Mouse (Mus musculus) colon, adult 2 months (tissue): ENCODE results near the gene Aspdh. TPM values are rescaled to one million over a fixed set of nuclear protein-coding genes. Genes with fewer than 3 reads are reported as not detected.

Experiments used
- polyA plus RNA-seq: library from polyadenylated mRNA; depleted of rRNA; stranded (reverse); fragments of >200 nt; gene quantifications from 2 replicates; pipeline ENCODE4 v1.2.3, GENCODE M21; 2012; rRNA removed

The Aspdh gene
- polyA plus RNA-seq = 0.23 and 0.88 TPM in 2 replicates

DNA sequence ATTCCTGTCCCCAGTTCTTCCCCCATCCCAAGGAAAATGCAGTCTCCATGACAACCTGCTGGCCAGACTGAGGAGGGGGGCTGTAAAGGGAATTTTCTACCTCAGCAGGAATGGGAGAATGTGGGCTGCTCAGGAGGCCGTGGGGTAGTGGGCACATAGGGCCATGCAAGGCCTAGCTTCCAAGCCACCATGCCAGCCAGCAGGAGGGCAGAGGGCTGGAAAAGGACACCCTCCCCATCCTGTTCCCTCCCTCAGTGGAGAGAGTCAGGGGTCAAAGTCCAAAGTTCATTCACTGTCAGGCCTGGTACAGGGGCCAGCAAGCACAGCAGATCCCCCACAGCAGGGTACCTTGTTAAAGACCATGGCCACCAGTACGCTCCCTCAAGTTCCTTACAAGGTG is at the start of gene Aspdh:
Gene Aspdh, plus strand, starts transcription at position 281 of the 400 bp plus-strand sequence.

DNA sequence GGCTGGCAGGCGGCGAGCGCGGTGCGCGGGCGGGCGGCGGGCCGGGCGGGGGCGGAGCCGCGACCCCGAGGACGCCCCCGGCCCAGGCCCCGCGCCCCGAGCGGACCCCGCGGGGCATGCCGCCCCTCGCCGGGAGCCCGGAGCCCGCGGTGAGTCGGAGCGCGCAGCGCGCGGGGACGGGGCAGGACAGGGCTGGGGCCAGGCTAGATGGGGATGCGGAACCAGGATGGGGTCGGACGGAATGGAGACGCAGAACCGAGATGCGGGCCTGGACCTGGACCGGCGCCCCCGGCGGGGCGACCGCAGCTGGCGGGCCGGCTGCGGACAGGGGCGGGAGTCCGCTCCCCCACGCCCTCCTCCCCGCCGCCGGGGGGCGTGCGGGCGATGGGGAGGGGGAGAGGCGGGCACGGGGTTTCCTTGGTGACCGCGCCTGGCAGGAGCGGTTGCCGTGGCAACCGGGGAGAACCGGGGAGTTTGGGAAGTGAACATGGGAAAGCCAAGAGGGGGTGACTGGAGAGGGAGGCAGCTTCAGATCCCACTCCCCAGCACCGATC is 36.1 kb upstream of the Aspdh start, which contains the start of gene Lrrc4b:
Gene Lrrc4b, plus strand, starts transcription at position 51 of the 554 bp plus-strand sequence.

DNA sequence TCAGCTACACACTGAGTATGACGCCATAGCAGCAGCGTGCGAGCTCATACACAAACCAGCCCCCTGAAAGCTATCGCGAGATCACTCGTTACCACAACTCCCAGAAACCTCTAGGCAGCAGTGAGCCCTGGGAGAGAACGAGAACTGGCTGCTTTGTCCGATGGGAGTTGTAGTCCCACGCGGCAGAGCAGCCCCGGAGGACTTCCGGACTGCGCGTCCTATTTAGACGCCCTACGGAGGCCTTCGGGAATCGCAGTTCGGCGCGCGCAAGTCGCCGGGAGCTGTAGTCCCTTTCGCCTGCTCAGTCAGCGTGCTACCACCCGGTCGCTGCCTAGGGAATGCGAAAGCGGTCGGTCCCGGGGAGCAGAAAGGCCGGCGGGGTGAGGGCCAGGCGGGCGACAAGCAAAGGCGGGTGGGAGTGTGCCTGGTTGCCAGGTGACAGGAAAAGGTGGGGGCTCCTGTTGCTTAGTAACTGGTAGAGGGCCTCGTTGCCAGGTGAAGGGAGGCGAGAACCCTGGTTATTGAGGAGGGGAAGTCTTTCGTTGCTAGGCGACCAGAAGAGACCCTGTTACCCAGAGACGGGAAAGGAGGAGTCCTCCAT is 2.7 kb downstream of the Aspdh start, which contains the start of gene Josd2:
Gene Josd2, plus strand, starts transcription at position 170 of the 601 bp plus-strand sequence.

DNA sequence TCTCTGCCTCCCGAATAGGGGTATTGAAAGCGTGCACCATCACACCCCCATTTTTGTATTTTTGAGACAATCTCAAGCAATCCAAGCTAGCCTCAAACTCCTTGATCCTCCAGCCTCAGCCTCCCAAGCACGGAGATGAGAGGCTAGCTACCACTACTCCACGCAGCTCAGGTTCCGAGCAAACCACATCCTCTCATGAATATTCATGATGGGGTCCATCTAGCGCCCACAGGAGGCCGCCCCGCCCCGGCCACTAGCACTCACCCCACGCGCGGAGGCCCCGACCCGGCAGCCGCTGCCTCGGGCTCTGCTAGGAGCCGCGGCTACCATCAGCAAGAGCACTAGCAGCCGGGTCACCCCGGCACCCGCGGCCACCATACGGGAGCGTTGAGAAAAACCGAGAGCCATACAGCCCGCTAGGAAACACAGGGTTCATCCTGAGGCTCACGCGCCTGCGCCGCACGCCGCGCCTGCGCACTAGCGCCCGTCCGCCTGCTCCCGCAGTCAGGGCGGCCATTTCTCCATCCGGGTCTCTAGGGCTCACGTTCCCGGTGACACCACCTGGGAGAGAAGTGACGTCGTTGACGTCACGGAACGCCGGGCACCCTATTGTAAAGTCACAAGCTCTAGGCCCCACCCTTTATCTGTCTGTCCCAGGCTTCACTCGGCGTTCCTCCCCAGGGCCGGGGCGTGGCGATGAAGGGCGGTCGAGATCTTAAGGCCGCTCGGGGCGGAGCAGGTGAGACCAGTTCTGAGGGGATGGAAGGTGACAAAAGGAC is 31.0 kb downstream of the Aspdh start, which contains the start of the genes Emc10 and Fam71e1:
Gene Emc10, minus strand, starts transcription at position 538 of the 779 bp plus-strand sequence.
Gene Fam71e1, plus strand, starts transcription at position 590 of the 779 bp plus-strand sequence.

Other genes with a start within 250 kb of the Aspdh start
- 1.4 and 6.7 TPM in 2 replicates for gene Klk1b5, start 249.4 kb upstream of the Aspdh start, polyA plus RNA-seq
- gene Klk1, start 240.0 kb upstream of the Aspdh start, polyA plus RNA-seq = 4,020 and 5,229 TPM in 2 replicates
- gene Gm36864, start 229.2 kb upstream of the Aspdh start, polyA plus RNA-seq = 0.22 and 0.31 TPM in 2 replicates
- gene 1700028J19Rik, start 218.7 kb upstream of the Aspdh start, polyA plus RNA-seq = 2.2 and 3.5 TPM in 2 replicates
- gene 2410002F23Rik, start 218.7 kb upstream of the Aspdh start, polyA plus RNA-seq = 126 and 152 TPM in 2 replicates
- not detected in 2 replicates for gene Acp4, start 208.0 kb upstream of the Aspdh start, polyA plus RNA-seq
- not detected in 2 replicates for gene Gm15517, start 203.9 kb upstream of the Aspdh start, polyA plus RNA-seq
- gene Clec11a, start 158.5 kb upstream of the Aspdh start, polyA plus RNA-seq = 5.3 and 6.9 TPM in 2 replicates
- 1.1 TPM in 2 replicates for gene Shank1, start 155.1 kb upstream of the Aspdh start, polyA plus RNA-seq
- 3.2 and 3.5 TPM in 2 replicates for gene Syt3, start 81.3 kb upstream of the Aspdh start, polyA plus RNA-seq
- gene 1700008O03Rik, start 79.6 kb upstream of the Aspdh start, polyA plus RNA-seq = 0.87 and 0.89 TPM in 2 replicates
- gene Lrrc4b, start 36.4 kb upstream of the Aspdh start, polyA plus RNA-seq = 4.8 and 6.8 TPM in 2 replicates
- gene Josd2, start 2.6 kb downstream of the Aspdh start, polyA plus RNA-seq = 136 and 144 TPM in 2 replicates
- gene Emc10, start 31.1 kb downstream of the Aspdh start, polyA plus RNA-seq = 291 and 327 TPM in 2 replicates
- gene Fam71e1, start 31.2 kb downstream of the Aspdh start, polyA plus RNA-seq = 4.4 and 6.2 TPM in 2 replicates
- gene Mybpc2, start 59.3 kb downstream of the Aspdh start, polyA plus RNA-seq = 0.34 and 0.46 TPM in 2 replicates
- gene Spib, start 66.7 kb downstream of the Aspdh start, polyA plus RNA-seq = 11.9 and 16.9 TPM in 2 replicates
- gene Pold1, start 83.5 kb downstream of the Aspdh start, polyA plus RNA-seq = 44.4 and 45.2 TPM in 2 replicates
- 231 and 268 TPM in 2 replicates for gene Nr1h2, start 88.6 kb downstream of the Aspdh start, polyA plus RNA-seq
- gene Napsa, start 107.0 kb downstream of the Aspdh start, polyA plus RNA-seq = 7.8 and 8.1 TPM in 2 replicates
- gene Kcnc3, start 125.3 kb downstream of the Aspdh start, polyA plus RNA-seq = 2.7 and 2.8 TPM in 2 replicates
- gene Myh14, start 205.5 kb downstream of the Aspdh start, polyA plus RNA-seq = 365 and 409 TPM in 2 replicates
- not detected in 2 replicates for gene Izumo2, start 243.4 kb downstream of the Aspdh start, polyA plus RNA-seq